Comparison of ENCODE assay signal across 8 mouse cellular contexts in genomic region chr4:107178830-107179490, GRCm38 (mm10). TPM values are rescaled to one million over a fixed set of nuclear protein-coding genes. Genes with fewer than 3 reads are reported as not detected.
DNase-seq lines count a peak whose midpoint lies in the region; ATAC-seq and TF ChIP-seq lines count a peak whose summit lies in the region.

TSS of gene Tceanc2 (minus strand) at chr4:107179116.

- peaks cover 37% of the 10 kb centered on the region for H3K4me1 ChIP-seq in embryonic facial prominence, embryonic 14.5 days (ENCODE audit: control insufficient read depth, insufficient read depth, low read length)
- H3K4me1 ChIP-seq in heart, embryonic 12.5 days (replicated peaks), result peaks cover 29% of the 10 kb centered on the region
- peaks cover 26% of the 10 kb centered on the region for H3K4me1 ChIP-seq in kidney, embryonic 16.5 days (ENCODE audit: insufficient read depth, low read length)
- H3K4me1 ChIP-seq in liver, embryonic 12.5 days, result peaks cover 59% of the 10 kb centered on the region
- H3K4me1 ChIP-seq in stomach, embryonic 14.5 days (ENCODE audit: control insufficient read depth, insufficient read depth, low read length), result peaks cover 24% of the 10 kb centered on the region

- peaks cover 55% of the 10 kb centered on the region for H3K79me2 ChIP-seq in myocyte (ENCODE audit: control insufficient read depth, insufficient read depth)

- peak within 1 kb of the TSS; percentile 75 for H3ac ChIP-seq in myocyte (ENCODE audit: control insufficient read depth, insufficient read length)

- under 1% methylated on average over 44 of the region's 47 CpGs for WGBS in embryonic facial prominence, embryonic 14.5 days
- WGBS in heart, embryonic 12.5 days, result under 1% methylated on average over 47 of the region's 47 CpGs
- under 1% methylated on average over 45 of the region's 47 CpGs for WGBS in kidney, embryonic 16.5 days
- under 1% methylated on average over 47 of the region's 47 CpGs for WGBS in liver, embryonic 12.5 days (ENCODE audit: insufficient replicate concordance)
- under 1% methylated on average over 47 of the region's 47 CpGs for WGBS in stomach, embryonic 14.5 days

- peak; percentile 45 for TF ChIP-seq POLR2A in myocyte (IDR thresholded peaks at IDR 0.05; ENCODE audit: insufficient read length, low read depth)

- peak within 1 kb of the TSS; percentile 97 for H3K4me3 ChIP-seq in embryonic facial prominence, embryonic 14.5 days (ENCODE audit: low read depth, low read length)
- peak within 1 kb of the TSS; percentile 95 for H3K4me3 ChIP-seq in heart, embryonic 12.5 days
- peak within 1 kb of the TSS; percentile 70 for H3K4me3 ChIP-seq in kidney, embryonic 16.5 days (ENCODE audit: low read length)
- H3K4me3 ChIP-seq in liver, embryonic 12.5 days, result peak within 1 kb of the TSS; percentile 97
- H3K4me3 ChIP-seq in myocyte, result peak within 1 kb of the TSS; percentile 94
- H3K4me3 ChIP-seq in stomach, embryonic 14.5 days (ENCODE audit: low read depth, low read length), result peak within 1 kb of the TSS; percentile 99

- peak within 1 kb of the TSS; percentile 91 for H3K27ac ChIP-seq in embryonic facial prominence, embryonic 14.5 days (replicated peaks; ENCODE audit: low read depth, low read length)
- peak within 1 kb of the TSS; percentile 98 for H3K27ac ChIP-seq in heart, embryonic 12.5 days (ENCODE audit: poor library complexity, severe bottlenecking)
- H3K27ac ChIP-seq in kidney, embryonic 16.5 days (ENCODE audit: low read length), result peak within 1 kb of the TSS; percentile 99
- H3K27ac ChIP-seq in liver, embryonic 12.5 days, result peak within 1 kb of the TSS; percentile 97
- peak within 1 kb of the TSS; percentile 96 for H3K27ac ChIP-seq in stomach, embryonic 14.5 days (ENCODE audit: low read length)

- peak within 1 kb of the TSS; percentile 93 for H3K9ac ChIP-seq in embryonic facial prominence, embryonic 14.5 days (ENCODE audit: low read depth, low read length)
- H3K9ac ChIP-seq in heart, embryonic 12.5 days, result peak within 1 kb of the TSS; percentile 89
- H3K9ac ChIP-seq in kidney, embryonic 16.5 days (replicated peaks; ENCODE audit: low read length), result peak within 1 kb of the TSS; percentile 77
- peak within 1 kb of the TSS; percentile 96 for H3K9ac ChIP-seq in liver, embryonic 12.5 days
- H3K9ac ChIP-seq in stomach, embryonic 14.5 days (replicated peaks; ENCODE audit: low read depth, low read length), result peak within 1 kb of the TSS; percentile 62

- ATAC-seq in embryonic facial prominence, embryonic 14.5 days (ENCODE audit: low read depth), result peak; percentile 2; the same call in 1 of the 2 replicates
- peak; percentile 34 for ATAC-seq in heart, embryonic 12.5 days (ENCODE audit: insufficient number of reproducible peaks, low FRiP score)
- ATAC-seq in kidney, embryonic 16.5 days (ENCODE audit: low FRiP score, low TSS enrichment), result peak; percentile 8
- peak; percentile 56 for ATAC-seq in liver, embryonic 12.5 days
- peak; percentile 57; the same call in 1 of the 2 replicates for ATAC-seq in stomach, embryonic 14.5 days (ENCODE audit: insufficient number of reproducible peaks, insufficient read depth, low FRiP score, low read depth)

- H3K9me3 ChIP-seq in embryonic facial prominence, embryonic 14.5 days (ENCODE audit: control insufficient read depth, low read length), result no peaks in the 10 kb centered on the region
- no peaks in the 10 kb centered on the region for H3K9me3 ChIP-seq in heart, embryonic 12.5 days (replicated peaks)
- no peaks in the 10 kb centered on the region for H3K9me3 ChIP-seq in kidney, embryonic 16.5 days (ENCODE audit: low read length)
- no peaks in the 10 kb centered on the region for H3K9me3 ChIP-seq in liver, embryonic 12.5 days (replicated peaks)
- H3K9me3 ChIP-seq in stomach, embryonic 14.5 days (ENCODE audit: control insufficient read depth, low read depth, low read length), result no peaks in the 10 kb centered on the region

- H3K27me3 ChIP-seq in embryonic facial prominence, embryonic 14.5 days (replicated peaks; ENCODE audit: control insufficient read depth, insufficient read depth, low read length), result no peaks in the 10 kb centered on the region
- H3K27me3 ChIP-seq in heart, embryonic 12.5 days (replicated peaks), result no peaks in the 10 kb centered on the region
- no peaks in the 10 kb centered on the region for H3K27me3 ChIP-seq in kidney, embryonic 16.5 days (ENCODE audit: insufficient read depth, low read length)
- H3K27me3 ChIP-seq in liver, embryonic 12.5 days (replicated peaks), result no peaks in the 10 kb centered on the region
- H3K27me3 ChIP-seq in myocyte (ENCODE audit: control insufficient read depth, insufficient read depth, insufficient read length), result no peaks in the 10 kb centered on the region
- H3K27me3 ChIP-seq in stomach, embryonic 14.5 days (ENCODE audit: control insufficient read depth, insufficient read depth, low read length), result no peaks in the 10 kb centered on the region

- peaks cover 20% of the 10 kb centered on the region; the same call in 1 of the 2 replicates for H3K36me3 ChIP-seq in embryonic facial prominence, embryonic 14.5 days (ENCODE audit: control insufficient read depth, insufficient read depth, low read length)
- H3K36me3 ChIP-seq in heart, embryonic 12.5 days, result peaks cover 16% of the 10 kb centered on the region
- H3K36me3 ChIP-seq in kidney, embryonic 16.5 days (ENCODE audit: insufficient read depth, low read length), result no peaks in the 10 kb centered on the region; the same call in 1 of the 2 replicates
- H3K36me3 ChIP-seq in liver, embryonic 12.5 days, result peaks cover 29% of the 10 kb centered on the region
- peaks cover 14% of the 10 kb centered on the region for H3K36me3 ChIP-seq in myocyte (ENCODE audit: control insufficient read depth, insufficient read depth)
- H3K36me3 ChIP-seq in stomach, embryonic 14.5 days (ENCODE audit: control insufficient read depth, insufficient read depth, low read length), result peaks cover 5% of the 10 kb centered on the region; the same call in 1 of the 2 replicates

- peak; percentile 75 for DNase-seq in A20 (ENCODE audit: low read depth, low spot score)
- DNase-seq in adrenal gland, postnatal 36 days, result peak; percentile 67 to 75
- DNase-seq in embryonic facial prominence, embryonic 14.5 days (ENCODE audit: low spot score), result peak; percentile 74

- peak within 1 kb of the TSS; percentile 57 for H3K4me2 ChIP-seq in embryonic facial prominence, embryonic 14.5 days (ENCODE audit: low read depth, low read length)
- peak within 1 kb of the TSS; percentile 88 for H3K4me2 ChIP-seq in heart, embryonic 12.5 days
- peak within 1 kb of the TSS; percentile 60 for H3K4me2 ChIP-seq in kidney, embryonic 16.5 days (replicated peaks; ENCODE audit: low read depth, low read length)
- peak within 1 kb of the TSS; percentile 83 for H3K4me2 ChIP-seq in liver, embryonic 12.5 days
- peak within 1 kb of the TSS; percentile 91 for H3K4me2 ChIP-seq in myocyte (ENCODE audit: low read depth)
- H3K4me2 ChIP-seq in stomach, embryonic 14.5 days (replicated peaks; ENCODE audit: low read depth, low read length), result peak within 1 kb of the TSS; percentile 72

TF ChIP-seq in myocyte, 11 proteins besides CTCF, POLR2A, EP300 and RAD21:
- TF ChIP-seq MYOG (IDR thresholded peaks at IDR 0.05; ENCODE audit: control insufficient read depth in 1 of 3, insufficient read depth in 1 of 3, insufficient read length in 2 of 3, low read depth in 2 of 3) (peak in 1 of 3 experiments; percentile 1), SRF (IDR thresholded peaks at IDR 0.05; ENCODE audit: control insufficient read depth, insufficient read length, low read depth) (no peak), USF1 (IDR thresholded peaks at IDR 0.05; ENCODE audit: low read depth) (no peak)

RNA-seq across cellular contexts. Expression of gene Tceanc2, which starts in this region (rescaled TPM):
- 10 to 100 TPM; 20.2 to 27.3 TPM for total RNA-seq in adrenal gland, postnatal 36 days (2021)
- 36.8 and 41.4 TPM in 2 replicates for polyA plus RNA-seq in embryonic facial prominence, embryonic 14.5 days (2014; fragmentation: Nextera tagmentation; extraction: Ambion mirVana)
- 15.8 and 28.3 TPM in 2 replicates for polyA plus RNA-seq in heart, embryonic 12.5 days (2016; fragmentation: Nextera tagmentation; extraction: Ambion mirVana)
- polyA plus RNA-seq in kidney, embryonic 16.5 days (2015; fragmentation: Nextera tagmentation; extraction: Ambion mirVana), result 22.1 and 29.7 TPM in 2 replicates
- 11.8 and 13.8 TPM in 2 replicates for polyA plus RNA-seq in liver, embryonic 12.5 days (2016; fragmentation: Nextera tagmentation; extraction: Ambion mirVana)
- polyA plus RNA-seq in myocyte (2012; fragmentation: generic; extraction: Trizol), result 20.7 TPM
- polyA plus RNA-seq in stomach, embryonic 14.5 days (2014; fragmentation: Nextera tagmentation; extraction: Ambion mirVana), result 16.1 and 20.8 TPM in 2 replicates

Comparison
In these comparisons a context has a peak if more than half of its experiments do, and no peak if none do; other contexts are left out.
1. Peak in every context shown above with its lines: DNase-seq, ATAC-seq, H3K4me3 ChIP-seq and H3K27ac ChIP-seq.
2. ATAC-seq: peak in every context shown above with its lines; median percentile 57 in stomach, embryonic 14.5 days; 56 in liver, embryonic 12.5 days; 34 in heart, embryonic 12.5 days; 8 in kidney, embryonic 16.5 days; 2 in embryonic facial prominence, embryonic 14.5 days.